Mouse (Mus musculus) liver, adult 2 months (tissue): Measurements from ENCODE around the gene Clasrp.

Source experiments
- CTCF ChIP-seq: fragments of 200-500 bp; IDR thresholded peaks from 2 replicates; pipeline ENCODE4 v1.5.1; 2011; ENCODE audit warnings: low read depth, low read length, control low read depth
- POLR2A ChIP-seq: fragments of 200-500 bp; IDR thresholded peaks from 2 replicates; pipeline ENCODE4 v1.6.1; 2011; ENCODE audit warnings: low read length, control low read depth; ENCODE audit not compliant: insufficient read depth; ENCODE audit errors: extremely low read depth

GRCm38 (mm10) chr7:19632720-19633119 lies 28.4 kb upstream of the Clasrp start:
- no peak for TF ChIP-seq CTCF
- TF ChIP-seq POLR2A = no peak
